Mouse (Mus musculus) B cell, adult 2 months (primary cell): ENCODE data around the gene Nxpe4.
A peak's percentile ranks its signal among the peaks of the same experiment; 100 is the strongest.
"Not testable (repeated sequence)": the region's sequence is repeated elsewhere in the genome, so short reads cannot be mapped to it uniquely, and the experiment has no call there.

ENCODE experiments used
- DNase-seq, 2 experiments: peaks; one replicate each; pipeline ENCODE4 v3.0.0; 2022

Nxpe4 gene

GRCm38 (mm10) chr9:48161505-48162192 lies at the start of gene Nxpe4:
Nxpe4 (plus strand) TSS chr9:48162023.
- no peak for DNase-seq

- no peak for DNase-seq
Measured at GRCm38 (mm10) chr9:48126815-48127214, 35.0 kb upstream of the Nxpe4 start.

GRCm38 (mm10) chr9:48137507-48137906 lies 24.3 kb upstream of the Nxpe4 start:
- no peak for DNase-seq

- DNase-seq = no peak
Measured at GRCm38 (mm10) chr9:48140485-48141411, 21.1 kb upstream of the Nxpe4 start.

GRCm38 (mm10) chr9:48142646-48143045 lies 19.2 kb upstream of the Nxpe4 start:
- DNase-seq = no peak

- DNase-seq = no peak
Measured at GRCm38 (mm10) chr9:48146761-48147160, 15.1 kb upstream of the Nxpe4 start.

- not testable (repeated sequence) for DNase-seq
Measured at GRCm38 (mm10) chr9:48166531-48166930, 4.7 kb downstream of the Nxpe4 start.

- DNase-seq = peak; percentile 6 to 12
Measured at GRCm38 (mm10) chr9:48176764-48177163, 14.9 kb downstream of the Nxpe4 start.

- no peak for DNase-seq
Measured at GRCm38 (mm10) chr9:48181300-48181699, 19.5 kb downstream of the Nxpe4 start.

- DNase-seq = no peak
Measured at GRCm38 (mm10) chr9:48182718-48183414, 21.0 kb downstream of the Nxpe4 start.

- DNase-seq = no peak
Measured at GRCm38 (mm10) chr9:48184319-48184718, 22.5 kb downstream of the Nxpe4 start.

- DNase-seq = no peak
Measured at GRCm38 (mm10) chr9:48188854-48189253, 27.0 kb downstream of the Nxpe4 start.

GRCm38 (mm10) chr9:48197458-48197884 lies 35.6 kb downstream of the Nxpe4 start:
- no peak for DNase-seq

GRCm38 (mm10) chr9:48210970-48211369 lies 49.1 kb downstream of the Nxpe4 start:
- DNase-seq = no peak

- no peak for DNase-seq
Measured at GRCm38 (mm10) chr9:48211912-48212311, 50.1 kb downstream of the Nxpe4 start.

GRCm38 (mm10) chr9:48214751-48215150 lies 52.9 kb downstream of the Nxpe4 start:
- no peak for DNase-seq

GRCm38 (mm10) chr9:48216091-48217001 lies 54.5 kb downstream of the Nxpe4 start:
- DNase-seq = no peak

GRCm38 (mm10) chr9:48230706-48231105 lies 68.9 kb downstream of the Nxpe4 start:
- no peak for DNase-seq

GRCm38 (mm10) chr9:48236455-48236854 lies 74.6 kb downstream of the Nxpe4 start:
- DNase-seq = no peak

GRCm38 (mm10) chr9:48238153-48238755 lies 76.4 kb downstream of the Nxpe4 start:
- DNase-seq = peak; percentile 36 to 51

GRCm38 (mm10) chr9:48239461-48239860 lies 77.6 kb downstream of the Nxpe4 start:
- no peak for DNase-seq

GRCm38 (mm10) chr9:48240431-48240830 lies 78.6 kb downstream of the Nxpe4 start:
- no peak for DNase-seq
